Comparison of ENCODE assay signal across 23 mouse cellular contexts in genomic region chr5:31687972-31688371, GRCm38 (mm10). TPM values are rescaled to one million over a fixed set of nuclear protein-coding genes. Genes with fewer than 3 reads are reported as not detected.
DNase-seq lines count a peak whose midpoint lies in the region; ATAC-seq and TF ChIP-seq lines count a peak whose summit lies in the region.
"Had no signal": no experiment of that assay in that cellular context is flagged by ENCODE, and none has a peak within 500 bp of the region (broad histone marks: within the 10 kb centered on the region; RNA-seq: fewer than 3 reads in every experiment).

No protein-coding gene starts in this region.

- peak; percentile 98 to 99 for TF ChIP-seq EP300 in MEL (IDR thresholded peaks at IDR 0.05; ENCODE audit: low read depth in 1 of 2, low read length in 2 of 2)
- TF ChIP-seq EP300 in liver, postnatal 0 days (IDR thresholded peaks at IDR 0.05; ENCODE audit: low read depth) = peak; percentile 84
- TF ChIP-seq EP300 in lung, postnatal 0 days (IDR thresholded peaks at IDR 0.05) = no peak

- peak overlapping the region; percentile 20 to 36 for H3K4me3 ChIP-seq in MEL (ENCODE audit: control insufficient read depth in 1 of 2, insufficient read depth in 1 of 2, low read depth in 2 of 2, low read length in 2 of 2)
- no peak overlapping the region for H3K4me3 ChIP-seq in liver, embryonic 13.5 days (replicated peaks)
- H3K4me3 ChIP-seq in liver, postnatal 0 days (ENCODE audit: low read depth, low read length) = no peak overlapping the region
- no peak overlapping the region for H3K4me3 ChIP-seq in lung, postnatal 0 days (ENCODE audit: low read depth, low read length)
- H3K4me3 ChIP-seq: embryonic facial prominence, embryonic 15.5 days; forebrain, embryonic 12.5 days; heart, adult 2 months; heart, embryonic 15.5 days had no signal

- peaks cover 0 to 30% of the 10 kb centered on the region in 2 experiments; a peak in 2 of 4 replicates for H3K36me3 ChIP-seq in MEL (ENCODE audit: control insufficient read depth in 1 of 2, insufficient read depth in 2 of 2, low read length in 2 of 2)
- H3K36me3 ChIP-seq in liver, embryonic 13.5 days = no peaks in the 10 kb centered on the region
- H3K36me3 ChIP-seq in liver, postnatal 0 days (replicated peaks; ENCODE audit: insufficient read depth, low read length) = no peaks in the 10 kb centered on the region
- no peaks in the 10 kb centered on the region for H3K36me3 ChIP-seq in lung, postnatal 0 days (ENCODE audit: insufficient read depth, low read length)
- H3K36me3 ChIP-seq: embryonic facial prominence, embryonic 15.5 days; forebrain, embryonic 12.5 days; heart, embryonic 15.5 days had no signal

- no peaks in the 10 kb centered on the region for H3K9me3 ChIP-seq in MEL (replicated peaks; ENCODE audit: insufficient read depth, low read length)
- no peaks in the 10 kb centered on the region for H3K9me3 ChIP-seq in liver, embryonic 13.5 days (replicated peaks)
- no peaks in the 10 kb centered on the region for H3K9me3 ChIP-seq in liver, postnatal 0 days (ENCODE audit: low read length)
- H3K9me3 ChIP-seq in lung, postnatal 0 days (ENCODE audit: low read length) = no peaks in the 10 kb centered on the region
- H3K9me3 ChIP-seq: embryonic facial prominence, embryonic 15.5 days; forebrain, embryonic 12.5 days; heart, embryonic 15.5 days had no signal

- 33% methylated on average over 3 of the region's 3 CpGs for WGBS in liver, embryonic 13.5 days (ENCODE audit: insufficient replicate concordance)
- WGBS in liver, postnatal 0 days (ENCODE audit: insufficient replicate concordance) = 58% methylated on average over 3 of the region's 3 CpGs
- 80% methylated on average over 3 of the region's 3 CpGs for WGBS in lung, postnatal 0 days

- no peak for TF ChIP-seq POLR2A in MEL (IDR thresholded peaks at IDR 0.05; ENCODE audit: control insufficient read depth in 1 of 2, insufficient read depth in 1 of 2, low read depth in 1 of 2, low read length in 2 of 2, poor library complexity in 1 of 2)

- no peak overlapping the region for H3K4me2 ChIP-seq in liver, embryonic 13.5 days
- no peak overlapping the region for H3K4me2 ChIP-seq in liver, postnatal 0 days (ENCODE audit: low read depth, low read length)
- H3K4me2 ChIP-seq in lung, postnatal 0 days (replicated peaks; ENCODE audit: low read depth, low read length) = no peak overlapping the region
- H3K4me2 ChIP-seq: embryonic facial prominence, embryonic 15.5 days; forebrain, embryonic 12.5 days; heart, embryonic 11.5 days; heart, embryonic 15.5 days; hindbrain, embryonic 14.5 days had no signal

- H3K9ac ChIP-seq in MEL (ENCODE audit: control insufficient read depth, low read depth, low read length, poor library complexity, severe bottlenecking) = peak overlapping the region; percentile 43
- peak overlapping the region; percentile 22 for H3K9ac ChIP-seq in liver, embryonic 13.5 days
- H3K9ac ChIP-seq in liver, postnatal 0 days (replicated peaks) = no peak overlapping the region
- H3K9ac ChIP-seq in lung, postnatal 0 days (replicated peaks; ENCODE audit: low read depth) = no peak overlapping the region
- H3K9ac ChIP-seq: embryonic facial prominence, embryonic 15.5 days; forebrain, embryonic 12.5 days; heart, embryonic 15.5 days; hindbrain, embryonic 14.5 days had no signal

- intact Hi-C loops in left cerebral cortex, postnatal 4 days (cut with DNase I) = no loop called here

- H3K79me2 ChIP-seq in MEL (ENCODE audit: control insufficient read depth, insufficient read depth, low read length, poor library complexity) = no peaks in the 10 kb centered on the region

- peak; percentile 73 for DNase-seq in MEL (ENCODE audit: low read depth, low spot score)
- DNase-seq in liver, embryonic 13.5 days = no peak
- DNase-seq in liver, postnatal 0 days = no peak
- DNase-seq in ovary, postnatal 36 days (ENCODE audit: low spot score) = no peak
- no peak for DNase-seq in lung, postnatal 0 days (ENCODE audit: low spot score)
- no peak for DNase-seq in left cerebral cortex, postnatal 4 days
- DNase-seq: adrenal gland, postnatal 14 days; cerebellum, adult 18-20 months; cerebellum, adult 9-11 months; cerebellum, postnatal 36 days; embryo, embryonic 11 days; gastrocnemius, postnatal 14 days; heart, adult 2 months; heart, postnatal 14 days had no signal

- ATAC-seq in common myeloid progenitor, adult 5-6 weeks (replicated peaks; ENCODE audit: low read depth, poor library complexity, severe bottlenecking) = peak; percentile 60
- ATAC-seq in liver, embryonic 13.5 days (ENCODE audit: low read depth) = peak; percentile 39
- no peak for ATAC-seq in liver, postnatal 0 days
- no peak for ATAC-seq in frontal cortex, adult (ENCODE audit: low TSS enrichment)
- no peak for ATAC-seq in lung, postnatal 0 days
- ATAC-seq: forebrain, embryonic 16.5 days had no signal

- no peak for TF ChIP-seq CTCF in MEL (IDR thresholded peaks at IDR 0.05 in 2 of 3, conservative IDR thresholded peaks at IDR 0.05 in 1 of 3; ENCODE audit: control insufficient read depth in 1 of 3, insufficient read depth in 1 of 3, low read depth in 2 of 3, low read length in 3 of 3, poor library complexity in 1 of 3, severe bottlenecking in 1 of 3)
- no peak for TF ChIP-seq CTCF in liver, postnatal 0 days (IDR thresholded peaks at IDR 0.05; ENCODE audit: low read depth)
- TF ChIP-seq CTCF in lung, postnatal 0 days (IDR thresholded peaks at IDR 0.05) = no peak

- no peaks in the 10 kb centered on the region for H3K27me3 ChIP-seq in MEL (ENCODE audit: control insufficient read depth in 1 of 2, insufficient read depth in 2 of 2, low read length in 2 of 2)
- no peaks in the 10 kb centered on the region for H3K27me3 ChIP-seq in liver, embryonic 13.5 days
- H3K27me3 ChIP-seq in liver, postnatal 0 days (ENCODE audit: insufficient read depth, low read length) = no peaks in the 10 kb centered on the region
- no peaks in the 10 kb centered on the region for H3K27me3 ChIP-seq in lung, postnatal 0 days (replicated peaks; ENCODE audit: insufficient read depth, low read length)
- H3K27me3 ChIP-seq: CH12.LX; embryonic facial prominence, embryonic 15.5 days; forebrain, embryonic 12.5 days; heart, embryonic 15.5 days had no signal

- peak overlapping the region; percentile 86 for H3K27ac ChIP-seq in MEL (ENCODE audit: control insufficient read depth, low read depth, low read length)
- peak overlapping the region; percentile 78 for H3K27ac ChIP-seq in liver, embryonic 13.5 days
- H3K27ac ChIP-seq in liver, postnatal 0 days (ENCODE audit: low read depth) = peak overlapping the region; percentile 0; the same call in 1 of the 2 replicates
- H3K27ac ChIP-seq in lung, postnatal 0 days (ENCODE audit: low read length) = no peak overlapping the region
- H3K27ac ChIP-seq: embryonic facial prominence, embryonic 15.5 days; forebrain, embryonic 12.5 days; heart, adult 2 months; heart, embryonic 15.5 days; hindbrain, embryonic 14.5 days had no signal

- no peak; the same call in 1 of the 2 replicates for TF ChIP-seq RAD21 in MEL (IDR thresholded peaks at IDR 0.05; ENCODE audit: low read depth, low read length)

- H3K4me1 ChIP-seq in MEL (ENCODE audit: control insufficient read depth in 1 of 2, insufficient read depth in 2 of 2, low read length in 2 of 2) = peaks cover 10 to 31% of the 10 kb centered on the region in 2 experiments
- peaks cover 43% of the 10 kb centered on the region for H3K4me1 ChIP-seq in liver, embryonic 13.5 days (replicated peaks)
- H3K4me1 ChIP-seq in liver, postnatal 0 days (ENCODE audit: insufficient read depth) = peaks cover 6% of the 10 kb centered on the region; the same call in 1 of the 2 replicates
- no peaks in the 10 kb centered on the region for H3K4me1 ChIP-seq in lung, postnatal 0 days (ENCODE audit: insufficient read depth, low read depth, low read length)
- H3K4me1 ChIP-seq: embryonic facial prominence, embryonic 15.5 days; forebrain, embryonic 12.5 days; heart, embryonic 15.5 days had no signal

TF ChIP-seq in MEL, 35 proteins besides CTCF, POLR2A, EP300 and RAD21 (continues in another document):
- TF ChIP-seq MEF2A (IDR thresholded peaks at IDR 0.05; ENCODE audit: extremely low read depth, insufficient replicate concordance, low read depth, low read length, poor library complexity, severe bottlenecking) (peak; percentile 61; the same call in 1 of the 2 replicates), ZC3H11A (IDR thresholded peaks at IDR 0.05; ENCODE audit: low read depth, low read length) (peak; percentile 17; the same call in 1 of the 2 replicates), HCFC1 (IDR thresholded peaks at IDR 0.05; ENCODE audit: low read depth, low read length) (peak; percentile 25; the same call in 1 of the 2 replicates), MAX (IDR thresholded peaks at IDR 0.05; ENCODE audit: low read length) (peak; percentile 89), SMC3 (IDR thresholded peaks at IDR 0.05; ENCODE audit: low read depth, low read length) (0 out of 2 replicates have a peak, but pooled peaks have one; percentile 7), TAL1 (IDR thresholded peaks at IDR 0.05; ENCODE audit: low read length) (peak; percentile 87), GABPA (IDR thresholded peaks at IDR 0.05; ENCODE audit: low read depth, low read length) (no peak), USF1 (IDR thresholded peaks at IDR 0.05; ENCODE audit: low read depth, low read length) (no peak), ZKSCAN1 (IDR thresholded peaks at IDR 0.05; ENCODE audit: low read depth, low read length) (peak; percentile 18; the same call in 1 of the 2 replicates), E2F4 (IDR thresholded peaks at IDR 0.05; ENCODE audit: borderline replicate concordance, low read depth, low read length) (no peak)

RNA-seq across cellular contexts. Expression of gene Rbks, which starts 9.5 kb away (rescaled TPM):
- total RNA-seq in MEL (2012; rRNA removed) = 23.8 and 34.3 TPM in 2 replicates
- polyA plus RNA-seq in MEL (2012; ENCODE audit: insufficient read depth in 1 of 2, insufficient read length in 2 of 2, low read depth in 1 of 2, low replicate concordance in 2 of 2, missing spikeins in 1 of 2) = 10 to 100 TPM in 1 of 2 experiments, not detected in 1; 47.4 TPM
- 9.6 and 16.8 TPM in 2 replicates for total RNA-seq in common myeloid progenitor, adult 5-6 weeks (2017)
- polyA plus RNA-seq in liver, embryonic 13.5 days (2015; fragmentation: Nextera tagmentation; extraction: Ambion mirVana) = 21.2 and 22.9 TPM in 2 replicates
- 23.4 and 24.1 TPM in 2 replicates for polyA plus RNA-seq in liver, postnatal 0 days (2015; fragmentation: Nextera tagmentation; extraction: Ambion mirVana)
- polyA plus RNA-seq in lung, postnatal 0 days (2015; fragmentation: Nextera tagmentation; extraction: Ambion mirVana) = 9.8 and 10.1 TPM in 2 replicates
- total RNA-seq in left cerebral cortex, postnatal 4 days (2021) = 1 to 10 TPM; 1.4 to 2.0 TPM

RNA-seq across cellular contexts. Expression of gene Babam2, which starts 9.5 kb away (rescaled TPM):
- total RNA-seq in MEL (2012; rRNA removed) = 40.5 and 43.3 TPM in 2 replicates
- polyA plus RNA-seq in MEL (2012; ENCODE audit: insufficient read depth in 1 of 2, insufficient read length in 2 of 2, low read depth in 1 of 2, low replicate concordance in 2 of 2, missing spikeins in 1 of 2) = 10 to 100 TPM in 1 of 2 experiments, not detected in 1; 86.6 TPM
- 38.9 and 60.6 TPM in 2 replicates for total RNA-seq in common myeloid progenitor, adult 5-6 weeks (2017)
- 37.1 and 43.2 TPM in 2 replicates for polyA plus RNA-seq in liver, embryonic 13.5 days (2015; fragmentation: Nextera tagmentation; extraction: Ambion mirVana)
- polyA plus RNA-seq in liver, postnatal 0 days (2015; fragmentation: Nextera tagmentation; extraction: Ambion mirVana) = 22.1 and 25.2 TPM in 2 replicates
- 39.4 and 46.5 TPM in 2 replicates for polyA plus RNA-seq in lung, postnatal 0 days (2015; fragmentation: Nextera tagmentation; extraction: Ambion mirVana)
- total RNA-seq in left cerebral cortex, postnatal 4 days (2021) = 10 to 100 TPM; 38.1 to 39.1 TPM

Comparison
In these comparisons a context has a peak if more than half of its experiments do, and no peak if none do; other contexts are left out.
1. H3K9ac ChIP-seq: peak in MEL (single experiment) and liver, embryonic 13.5 days (single experiment); none in liver, postnatal 0 days (single experiment) and lung, postnatal 0 days (single experiment).
2. ATAC-seq: peak in common myeloid progenitor, adult 5-6 weeks (single experiment) and liver, embryonic 13.5 days (single experiment); none in liver, postnatal 0 days (single experiment), frontal cortex, adult (single experiment) and lung, postnatal 0 days (single experiment).
3. H3K4me3 ChIP-seq: peak in MEL (2 of 2); none in liver, embryonic 13.5 days (single experiment), liver, postnatal 0 days (single experiment) and lung, postnatal 0 days (single experiment).